Mouse (Mus musculus): Measurements from ENCODE around the gene Ttc12.

The Ttc12 gene

DNA sequence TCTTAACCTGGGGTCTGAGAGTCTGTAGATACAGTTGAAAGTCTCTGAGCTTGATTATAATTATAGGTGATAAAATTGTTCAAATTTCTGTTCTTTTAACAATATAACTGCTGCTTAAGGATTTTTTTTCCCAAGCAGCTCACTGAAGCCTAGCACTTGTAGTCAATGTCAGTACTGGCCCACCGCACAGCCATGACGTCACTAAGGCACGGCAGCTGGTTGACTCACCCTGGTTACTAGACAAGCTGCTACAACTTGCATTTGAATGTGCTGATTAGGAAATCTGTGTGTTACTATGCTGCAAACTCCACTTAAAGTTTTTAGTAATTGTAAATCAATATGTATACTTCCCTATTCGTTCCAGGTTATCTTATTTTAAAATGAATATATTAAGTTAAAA, 4.6 kb upstream of the Ttc12 start:
- peak in 1 of 2 experiments; percentile 58 for DNase-seq (ENCODE audit: low spot score in 2 of 2)

GRCm38 (mm10) chr9:49488912-49489895, 3.2 kb upstream of the Ttc12 start:
- DNase-seq (ENCODE audit: low spot score in 2 of 2) = peak; percentile 79 to 90

- DNase-seq (ENCODE audit: low spot score in 2 of 2) = peak in 1 of 2 experiments; percentile 14
Observed at GRCm38 (mm10) chr9:49488258-49488657, 2.2 kb upstream of the Ttc12 start.

DNA sequence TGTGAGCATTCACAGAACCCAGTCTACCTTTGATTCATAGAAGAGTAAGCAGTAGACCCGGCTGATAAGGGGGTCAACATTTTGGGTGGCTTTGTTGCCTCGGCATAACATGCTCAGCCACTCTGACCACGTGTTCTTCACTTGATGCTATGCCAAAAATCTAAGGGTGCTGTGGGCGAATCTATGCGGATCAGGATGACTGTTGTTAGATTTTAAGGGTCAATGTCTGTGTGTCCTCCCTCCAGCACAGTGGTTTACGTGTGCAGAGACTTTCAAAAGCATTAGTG, 1.6 kb upstream of the Ttc12 start:
- DNase-seq (ENCODE audit: low spot score in 2 of 2) = peak in 1 of 2 experiments; percentile 19

DNA sequence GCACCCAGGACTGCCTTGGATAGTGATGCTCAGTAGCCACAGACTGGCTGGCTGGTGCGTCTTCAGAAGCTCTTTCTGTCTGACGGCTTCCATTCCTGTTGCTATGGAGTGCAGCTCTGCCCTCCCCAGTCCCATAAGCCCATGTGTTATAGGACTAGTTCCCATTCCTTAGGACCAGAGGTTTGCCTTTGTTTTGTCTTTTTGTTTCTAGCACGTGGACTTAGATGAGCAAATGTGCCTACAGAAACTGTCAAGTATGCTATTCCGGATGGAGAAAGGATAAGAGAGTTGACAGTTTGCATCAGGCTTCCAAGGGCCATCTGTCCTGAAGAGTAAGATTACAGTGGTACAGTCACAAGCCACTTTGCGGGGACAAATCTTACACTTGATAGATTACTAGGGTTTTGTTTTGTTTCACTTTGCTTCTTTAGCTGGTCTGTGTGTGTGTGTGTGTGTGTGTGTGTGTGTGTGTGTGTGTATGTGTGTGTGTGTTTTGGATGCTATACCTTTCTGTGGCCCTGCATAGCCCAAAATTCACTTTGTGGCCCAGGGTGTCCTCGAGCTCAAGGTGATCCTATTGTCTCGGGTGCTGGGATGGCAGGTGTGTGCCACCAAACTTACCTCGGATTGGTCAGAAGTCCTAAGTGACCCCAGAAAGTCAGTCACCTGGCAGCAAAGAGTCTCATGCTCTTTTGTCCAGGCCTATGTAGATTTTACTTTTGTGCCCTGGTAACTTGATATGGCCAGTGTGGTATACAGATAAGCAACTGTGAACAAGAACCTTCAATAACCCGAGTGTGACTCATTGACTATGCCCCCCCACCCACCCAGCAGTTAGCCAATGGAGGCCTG, 1.0 kb upstream of the Ttc12 start:
- DNase-seq (ENCODE audit: low spot score in 2 of 2) = peak in 1 of 2 experiments; percentile 26

DNA sequence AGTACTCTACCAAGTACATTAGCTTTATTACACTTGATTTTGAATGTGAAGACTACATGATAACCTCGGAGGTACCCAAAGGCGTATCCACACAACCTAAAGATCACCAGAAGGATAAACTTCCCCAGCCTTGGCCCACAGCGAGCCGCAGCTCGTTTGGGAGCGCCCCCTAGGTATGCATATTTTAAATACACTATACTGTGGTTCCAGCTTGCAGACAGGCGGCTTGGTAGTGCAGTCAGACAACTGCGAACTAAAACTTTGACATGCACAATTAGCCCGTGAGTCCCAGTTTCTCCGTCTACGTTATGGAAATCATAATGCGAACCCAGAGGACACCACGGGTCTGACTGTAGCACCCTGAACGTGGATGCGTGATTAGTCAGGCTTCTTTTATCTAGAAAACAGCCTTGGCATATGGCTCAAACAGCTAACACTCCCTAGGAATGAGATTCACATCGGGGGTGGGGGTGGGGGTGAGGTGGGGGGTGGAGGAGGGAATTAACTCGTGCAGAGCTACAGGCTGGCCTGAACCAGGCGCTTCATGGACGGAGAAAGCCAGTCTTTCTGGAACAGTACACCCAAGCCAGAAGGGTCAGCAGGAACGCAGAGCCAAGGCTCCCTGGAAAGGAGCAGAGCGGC, 654 bp downstream of the Ttc12 start:
- DNase-seq (ENCODE audit: low spot score in 2 of 2) = peak in 1 of 2 experiments; percentile 45

DNA sequence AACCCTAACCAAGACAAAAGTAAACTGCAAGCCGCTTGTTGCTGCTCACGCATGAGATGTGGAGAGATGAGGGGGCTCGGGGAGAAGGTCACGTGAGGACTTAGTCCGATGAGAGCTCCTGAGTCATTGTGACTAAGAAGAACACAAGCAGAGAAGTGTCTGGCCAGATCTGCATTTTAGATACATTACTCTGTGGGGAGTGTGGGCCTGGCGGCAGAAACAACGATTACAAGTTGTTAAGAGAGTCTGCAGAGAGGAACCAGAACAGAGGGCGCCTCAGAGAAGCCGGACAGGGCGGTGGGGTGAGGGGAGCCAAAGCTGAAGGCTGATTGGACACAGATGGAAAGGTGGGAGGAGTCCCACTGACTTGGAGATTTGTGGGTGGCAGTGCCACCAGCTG, 2.7 kb downstream of the Ttc12 start:
- no peak for DNase-seq (ENCODE audit: low spot score in 2 of 2)

DNA sequence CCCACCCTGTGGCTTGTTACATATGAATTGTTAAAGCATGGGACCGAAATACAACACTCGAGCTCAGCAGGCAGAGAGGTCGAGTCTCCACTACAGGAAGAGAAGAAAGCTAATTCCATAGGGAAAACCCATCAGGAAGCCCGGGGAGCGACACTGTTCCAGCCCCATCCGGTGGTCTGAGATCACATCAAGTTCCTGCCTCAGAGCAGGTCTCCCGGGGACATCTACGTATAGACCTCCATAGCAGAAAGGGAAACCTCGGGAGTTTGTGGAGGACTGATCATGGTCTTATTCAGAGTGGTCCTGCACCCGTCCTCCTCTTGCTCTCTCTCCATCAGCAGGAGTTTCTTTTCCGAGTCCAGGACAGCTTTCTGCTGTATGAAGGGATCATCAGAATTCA, 13.9 kb downstream of the Ttc12 start:
- no peak for DNase-seq (ENCODE audit: low spot score in 2 of 2)

GRCm38 (mm10) chr9:49470946-49471345, 15.1 kb downstream of the Ttc12 start:
- peak in 1 of 2 experiments; percentile 47 for DNase-seq (ENCODE audit: low spot score in 2 of 2)

DNA sequence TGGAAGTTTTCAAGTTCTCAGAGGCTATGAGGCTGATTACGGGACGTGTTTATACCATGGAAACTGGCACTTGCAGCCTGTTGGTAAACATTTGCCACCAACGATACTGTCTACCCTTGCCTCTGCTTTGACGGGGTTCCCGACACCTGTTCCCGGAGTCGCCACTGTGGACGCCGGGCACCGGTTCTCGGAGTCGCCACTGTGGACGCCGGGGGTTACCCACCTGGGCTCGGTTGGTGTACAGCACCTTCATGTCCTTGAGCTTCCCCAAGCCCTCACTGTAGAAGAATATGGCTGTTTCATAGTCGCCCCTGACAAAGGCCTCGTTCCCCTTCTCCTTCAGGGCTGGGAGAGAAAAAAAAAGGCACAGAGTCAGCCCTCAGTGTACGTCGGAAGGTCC, 16.0 kb downstream of the Ttc12 start:
- no peak for DNase-seq (ENCODE audit: low spot score in 2 of 2)

DNA sequence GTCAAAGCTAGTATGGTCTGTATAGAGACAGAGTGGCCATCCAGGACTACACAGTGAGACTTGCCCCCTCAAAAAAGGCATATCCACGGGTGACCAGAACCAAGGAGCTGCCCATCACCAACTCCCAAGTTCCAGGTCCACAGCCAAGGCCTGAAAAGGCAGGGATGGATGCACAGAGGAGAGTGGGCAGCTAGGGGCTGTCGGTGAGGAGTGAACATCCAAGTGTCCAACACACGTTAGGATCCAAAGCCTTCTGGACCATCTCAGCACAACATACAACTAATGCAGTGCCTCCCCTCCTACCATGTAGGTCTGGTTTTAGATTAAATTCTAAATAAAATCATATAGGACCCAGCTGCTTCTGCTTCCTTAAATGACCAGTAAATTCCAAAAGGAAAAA, 29.9 kb downstream of the Ttc12 start:
- no peak for DNase-seq (ENCODE audit: low spot score in 2 of 2)

- DNase-seq (ENCODE audit: low spot score in 2 of 2) = no peak
Observed at GRCm38 (mm10) chr9:49452396-49452795, 33.6 kb downstream of the Ttc12 start.

DNA sequence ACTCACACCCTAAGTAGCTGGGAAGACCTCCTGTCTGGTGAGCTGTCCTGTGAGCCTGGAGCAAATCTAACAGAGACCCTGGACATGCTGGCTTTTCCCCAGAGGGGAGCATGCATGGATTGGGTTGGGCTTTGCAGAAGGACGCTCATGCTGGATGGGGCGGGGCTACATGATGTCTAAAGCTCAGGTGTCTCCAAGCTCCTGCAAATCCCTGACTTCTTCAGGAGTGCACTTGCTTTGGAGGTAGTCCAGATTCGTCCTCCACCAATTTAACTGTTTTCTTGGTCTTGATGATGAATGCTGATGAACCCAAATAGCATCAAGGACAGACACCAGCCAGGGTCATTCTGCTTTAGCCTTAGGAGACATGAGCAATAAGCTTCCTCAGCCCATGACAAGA, 35.5 kb downstream of the Ttc12 start:
- DNase-seq (ENCODE audit: low spot score in 2 of 2) = no peak

GRCm38 (mm10) chr9:49442621-49443020, 43.4 kb downstream of the Ttc12 start:
- DNase-seq (ENCODE audit: low spot score in 2 of 2) = no peak

GRCm38 (mm10) chr9:49427478-49427877, 58.5 kb downstream of the Ttc12 start:
- DNase-seq (ENCODE audit: low spot score in 2 of 2) = no peak

DNA sequence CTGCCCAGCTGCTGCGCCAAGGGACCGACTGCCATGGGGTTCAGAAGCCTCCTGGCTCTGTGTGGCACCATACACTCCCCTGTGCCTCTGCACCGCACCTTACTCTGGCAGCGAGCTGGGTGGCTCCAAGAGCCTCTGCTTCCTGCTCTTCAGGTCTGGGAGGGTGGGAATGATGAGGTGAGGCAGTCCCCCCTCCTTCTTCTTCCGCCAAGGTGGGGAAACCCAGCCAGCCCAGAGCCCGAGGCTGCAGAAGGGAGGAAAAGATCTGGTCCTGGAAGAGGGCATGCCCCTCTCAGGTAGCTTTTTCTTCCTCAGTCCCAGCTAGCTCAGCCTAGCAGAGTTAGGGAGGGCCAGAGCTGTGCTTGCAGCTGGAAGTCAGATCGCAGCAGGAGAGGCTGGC, 59.1 kb downstream of the Ttc12 start, which contains the start of gene Ankk1:
Gene Ankk1 (minus strand): TSS at position 101 of the 400 bp plus-strand sequence.
- DNase-seq (ENCODE audit: low spot score in 2 of 2) = no peak

DNA sequence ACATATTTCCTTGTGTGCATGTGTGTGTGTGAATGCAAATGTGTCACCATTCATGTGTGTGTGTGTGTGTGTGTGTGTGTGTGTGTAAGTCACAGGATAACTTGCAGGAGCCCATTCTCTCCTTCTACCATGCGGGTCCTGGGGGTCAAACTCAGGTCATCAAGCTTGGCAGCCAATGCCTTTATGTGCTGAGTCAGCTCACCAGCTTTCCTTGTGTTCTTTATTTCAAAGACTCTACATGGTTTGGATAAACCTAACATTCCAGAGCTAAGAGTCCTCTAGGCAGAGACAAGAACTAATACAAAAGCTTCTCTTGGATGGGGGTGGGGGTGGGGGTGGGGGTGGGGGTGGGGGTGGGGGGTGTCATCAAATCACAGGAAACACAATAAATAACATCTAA, 60.4 kb downstream of the Ttc12 start:
- DNase-seq (ENCODE audit: low spot score in 2 of 2) = no peak

GRCm38 (mm10) chr9:49423866-49424265, 62.2 kb downstream of the Ttc12 start:
- DNase-seq (ENCODE audit: low spot score in 2 of 2) = no peak

- no peak for DNase-seq (ENCODE audit: low spot score in 2 of 2)
Observed at GRCm38 (mm10) chr9:49410621-49411020, 75.4 kb downstream of the Ttc12 start.

DNA sequence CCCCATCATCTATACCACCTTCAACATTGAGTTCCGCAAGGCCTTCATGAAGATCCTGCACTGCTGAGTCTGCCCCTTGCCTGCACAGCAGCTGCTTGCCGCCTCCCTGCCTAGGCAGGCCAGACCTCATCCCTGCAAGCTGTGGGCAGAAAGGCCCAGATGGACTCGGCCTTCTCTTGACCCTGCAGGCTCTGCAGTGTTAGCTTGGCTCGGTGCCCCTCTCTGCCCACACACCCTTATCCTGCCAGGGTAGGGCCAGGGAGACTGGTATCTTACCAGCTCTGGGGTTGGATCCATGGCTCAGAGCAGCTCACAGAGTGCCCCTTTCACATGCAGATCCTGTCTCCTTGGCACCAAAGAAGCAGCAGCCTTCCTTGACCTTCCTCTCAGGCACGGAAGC, 79.0 kb downstream of the Ttc12 start:
- DNase-seq (ENCODE audit: low spot score in 2 of 2) = no peak

DNA sequence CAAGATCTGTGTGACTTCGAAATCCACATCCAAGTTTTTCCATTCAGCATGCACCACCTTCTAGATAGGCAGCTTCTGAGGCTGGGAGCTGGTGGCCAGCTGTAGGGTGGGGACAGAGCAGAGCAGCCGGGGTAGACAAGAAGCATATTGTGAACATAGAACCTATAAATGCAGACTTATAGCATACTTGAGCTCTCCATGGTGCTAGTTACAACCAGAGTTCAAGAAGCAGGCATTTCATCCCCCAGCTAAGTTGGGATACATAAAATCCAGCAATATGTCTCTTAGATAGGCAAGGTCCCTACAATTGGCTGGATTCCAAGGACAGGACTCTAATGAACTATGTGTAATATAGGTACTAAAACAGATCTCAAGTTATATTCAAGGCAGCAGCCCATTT, 82.3 kb downstream of the Ttc12 start:
- no peak for DNase-seq (ENCODE audit: low spot score in 2 of 2)

DNA sequence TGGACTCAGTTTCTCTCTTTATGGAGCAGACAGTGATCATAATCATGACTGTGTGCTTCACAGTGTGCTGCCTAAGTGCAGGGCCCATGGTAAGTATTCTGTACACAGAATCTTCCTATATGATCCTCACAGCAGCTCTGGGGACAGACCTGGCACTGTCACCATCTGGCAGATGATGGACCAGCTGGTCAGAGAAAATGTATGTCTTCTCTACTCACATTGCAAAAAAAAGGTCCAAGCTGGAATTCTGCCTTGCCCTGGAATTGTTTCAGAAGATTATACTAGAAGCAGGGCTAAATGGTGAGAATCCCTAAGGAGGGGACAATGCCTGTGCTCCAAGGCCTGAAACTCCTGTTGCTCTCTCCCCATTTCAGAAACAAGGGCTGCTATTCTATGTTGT, 90.0 kb downstream of the Ttc12 start:
- peak; percentile 47 to 65 for DNase-seq (ENCODE audit: low spot score in 2 of 2)
